Mouse (Mus musculus) embryonic facial prominence, embryonic 10.5 days (tissue): ENCODE measurements around the gene Gpx8. TPM values are rescaled to one million over a fixed set of nuclear protein-coding genes. Genes with fewer than 3 reads are reported as not detected.

Experiments used
- DNase-seq: peaks from one replicate; pipeline ENCODE4 v3.0.0-alpha.2; 2017; ENCODE audit warnings: low spot score
- H3K27ac ChIP-seq: fragments of 300-500 bp; sonication (generic); replicated peaks from 2 replicates; pipeline ENCODE4 v1.5.1; 2016; ENCODE audit warnings: mild to moderate bottlenecking
- H3K27me3 ChIP-seq: fragments of 300-500 bp; sonication (generic); replicated peaks from 2 replicates; pipeline ENCODE4 v1.6.1; 2016; ENCODE audit warnings: low read depth, mild to moderate bottlenecking; ENCODE audit not compliant: poor library complexity, severe bottlenecking
- H3K36me3 ChIP-seq: fragments of 300-500 bp; sonication (generic); replicated peaks from 2 replicates; pipeline ENCODE4 v1.6.1; 2016; ENCODE audit warnings: mild to moderate bottlenecking, moderate library complexity
- H3K4me1 ChIP-seq: fragments of 300-500 bp; sonication (generic); 2 replicates; pipeline ENCODE4 v1.6.1; 2016
- H3K4me3 ChIP-seq: fragments of 300-500 bp; sonication (generic); 2 replicates; pipeline ENCODE4 v1.5.1; 2016; ENCODE audit warnings: mild to moderate bottlenecking, moderate library complexity
- H3K9me3 ChIP-seq: fragments of 300-500 bp; sonication (generic); 2 replicates; pipeline ENCODE4 v1.6.1; 2016; ENCODE audit warnings: mild to moderate bottlenecking
- WGBS: fragments of 180-500 bp; shearing (Covaris S2); methylation state at CpG from one replicate; pipeline ENCODE4 v1.1.7; 2016; 5-methylcytosine and 5-hydroxymethylcytosine counted together
- polyA plus RNA-seq: library from polyadenylated mRNA; unstranded; fragments of >200 nt; fragmentation: Nextera tagmentation; extraction: Ambion mirVana; gene quantifications from 2 replicates; pipeline ENCODE4 v1.2.1, GENCODE M21; 2016

Gene Gpx8
- polyA plus RNA-seq, 1 experiment from 2014 or later: 98.3 TPM

GRCm38 (mm10) chr13:113045458-113046110 lies 626 bp downstream of the Gpx8 start:
- no peak for DNase-seq

GRCm38 (mm10) chr13:113044876-113045275 lies 1.3 kb downstream of the Gpx8 start:
- WGBS: 82% methylated on average over 3 of the region's 3 CpGs
- no peak for DNase-seq
- Histone ChIP-seq H3K4me3 (peak overlapping the region; percentile 69), H3K27ac (no peak overlapping the region; the same call in 1 of the 2 replicates), H3K4me1 (peaks cover 13% of the 10 kb centered on the region), H3K9me3 (no peaks in the 10 kb centered on the region), H3K27me3 (no peaks in the 10 kb centered on the region), H3K36me3 (peaks cover 35% of the 10 kb centered on the region)

More at GRCm38 (mm10) chr13:113045458-113046110, 626 bp downstream of the Gpx8 start:
- WGBS: 32% methylated on average over 18 of the region's 18 CpGs
- Histone ChIP-seq H3K4me3 (peak overlapping the region; percentile 69), H3K27ac (peak overlapping the region; percentile 86), H3K27me3 (no peaks in the 10 kb centered on the region), H3K36me3 (peaks cover 35% of the 10 kb centered on the region), H3K9me3 (no peaks in the 10 kb centered on the region), H3K4me1 (peaks cover 13% of the 10 kb centered on the region)

GRCm38 (mm10) chr13:113035852-113036251 lies 10.4 kb downstream of the Gpx8 start:
- Histone ChIP-seq H3K9me3 (no peaks in the 10 kb centered on the region), H3K4me3 (peak overlapping the region; percentile 66), H3K36me3 (no peaks in the 10 kb centered on the region), H3K4me1 (peaks cover 37% of the 10 kb centered on the region), H3K27ac (no peak overlapping the region), H3K27me3 (peaks cover 57% of the 10 kb centered on the region)
- WGBS: 0% methylated on average over 4 of the region's 4 CpGs
- DNase-seq: peak; percentile 77

GRCm38 (mm10) chr13:113034950-113035421 lies 11.2 kb downstream of the Gpx8 start, which contains the start of gene Cdc20b:
TSS of gene Cdc20b (plus strand) at chr13:113035111.
- Histone ChIP-seq H3K9me3 (no peaks in the 10 kb centered on the region), H3K4me1 (peaks cover 37% of the 10 kb centered on the region), H3K27me3 (peaks cover 66% of the 10 kb centered on the region), H3K4me3 (peak within 1 kb of the TSS; percentile 66), H3K27ac (peak within 1 kb of the TSS; percentile 48; the same call in 1 of the 2 replicates), H3K36me3 (no peaks in the 10 kb centered on the region)
- WGBS: under 1% methylated on average over 46 of the region's 46 CpGs
- DNase-seq: peak; percentile 64

GRCm38 (mm10) chr13:113034271-113034886 lies 11.8 kb downstream of the Gpx8 start:
- 2% methylated on average over 11 of the region's 11 CpGs for WGBS
- H3K27me3 ChIP-seq: peaks cover 70% of the 10 kb centered on the region
- H3K27ac ChIP-seq: no peak overlapping the region
- DNase-seq: peak; percentile 38
- peaks cover 34% of the 10 kb centered on the region for H3K4me1 ChIP-seq
- peak overlapping the region; percentile 66 for H3K4me3 ChIP-seq
- no peaks in the 10 kb centered on the region for H3K9me3 ChIP-seq
- H3K36me3 ChIP-seq: no peaks in the 10 kb centered on the region

GRCm38 (mm10) chr13:113032831-113033230 lies 13.4 kb downstream of the Gpx8 start:
- peaks cover 80% of the 10 kb centered on the region for H3K27me3 ChIP-seq
- no peak for DNase-seq

GRCm38 (mm10) chr13:113031792-113032571 lies 14.2 kb downstream of the Gpx8 start:
- DNase-seq: peak; percentile 78
- H3K9me3 ChIP-seq: no peaks in the 10 kb centered on the region
- no peaks in the 10 kb centered on the region for H3K36me3 ChIP-seq
- H3K4me1 ChIP-seq: peaks cover 32% of the 10 kb centered on the region
- H3K27me3 ChIP-seq: peaks cover 74% of the 10 kb centered on the region
- H3K4me3 ChIP-seq: peak overlapping the region; percentile 67
- H3K27ac ChIP-seq: peak overlapping the region; percentile 84
- under 1% methylated on average over 40 of the region's 40 CpGs for WGBS

More at GRCm38 (mm10) chr13:113032831-113033230, 13.4 kb downstream of the Gpx8 start:
- Histone ChIP-seq H3K36me3 (no peaks in the 10 kb centered on the region), H3K27ac (no peak overlapping the region), H3K4me3 (no peak overlapping the region), H3K9me3 (no peaks in the 10 kb centered on the region), H3K4me1 (peaks cover 32% of the 10 kb centered on the region)

- no peak for DNase-seq
- Histone ChIP-seq H3K4me1 (peaks cover 32% of the 10 kb centered on the region), H3K27ac (peak overlapping the region; percentile 84; the same call in 1 of the 2 replicates), H3K27me3 (peaks cover 74% of the 10 kb centered on the region), H3K4me3 (peak overlapping the region; percentile 67), H3K9me3 (no peaks in the 10 kb centered on the region), H3K36me3 (no peaks in the 10 kb centered on the region)
- WGBS: 3% methylated on average over 7 of the region's 7 CpGs
Observed at GRCm38 (mm10) chr13:113031351-113031750, 14.9 kb downstream of the Gpx8 start.

GRCm38 (mm10) chr13:113023274-113024143 lies 22.7 kb downstream of the Gpx8 start:
- H3K4me3 ChIP-seq: no peak overlapping the region
- H3K36me3 ChIP-seq: no peaks in the 10 kb centered on the region
- no peak for DNase-seq
- peaks cover 2% of the 10 kb centered on the region; the same call in 1 of the 2 replicates for H3K4me1 ChIP-seq
- no peaks in the 10 kb centered on the region for H3K9me3 ChIP-seq
- no peak overlapping the region for H3K27ac ChIP-seq
- H3K27me3 ChIP-seq: peaks cover 34% of the 10 kb centered on the region
- 90% methylated on average over 17 of the region's 17 CpGs for WGBS

- Histone ChIP-seq H3K4me1 (peaks cover 2% of the 10 kb centered on the region; the same call in 1 of the 2 replicates), H3K27ac (no peak overlapping the region), H3K36me3 (no peaks in the 10 kb centered on the region), H3K9me3 (no peaks in the 10 kb centered on the region), H3K4me3 (no peak overlapping the region), H3K27me3 (peaks cover 26% of the 10 kb centered on the region)
- DNase-seq: no peak
- WGBS: 72% methylated on average over 8 of the region's 8 CpGs
Observed at GRCm38 (mm10) chr13:113022467-113022866, 23.7 kb downstream of the Gpx8 start.

GRCm38 (mm10) chr13:113021521-113021920 lies 24.7 kb downstream of the Gpx8 start:
- peaks cover 2% of the 10 kb centered on the region; the same call in 1 of the 2 replicates for H3K4me1 ChIP-seq
- 87% methylated on average over 2 of the region's 2 CpGs for WGBS
- DNase-seq: no peak

More at GRCm38 (mm10) chr13:113021521-113021920, 24.7 kb downstream of the Gpx8 start:
- Histone ChIP-seq H3K9me3 (no peaks in the 10 kb centered on the region), H3K27me3 (peaks cover 26% of the 10 kb centered on the region), H3K4me3 (no peak overlapping the region), H3K27ac (no peak overlapping the region), H3K36me3 (no peaks in the 10 kb centered on the region)
